Mouse (Mus musculus): ENCODE results near the gene Lonp1.
"Not testable (repeated sequence)": the region's sequence is repeated elsewhere in the genome, so short reads cannot be mapped to it uniquely, and the experiment has no call there.

- not testable (repeated sequence) for TF ChIP-seq CTCF, EP300 (IDR thresholded peaks at IDR 0.05)
These were observed 14.1 kb downstream of the Lonp1 start for GRCm38 (mm10) chr17:56612565-56612939.
